Mouse (Mus musculus) myocyte (in vitro differentiated cells): ENCODE data around the gene Iqsec1. TPM values are rescaled to one million over a fixed set of nuclear protein-coding genes. Genes with fewer than 3 reads are reported as not detected.

Experiments
- H3K27me3 ChIP-seq: one replicate; pipeline ENCODE4 v1.6.1; 2011; ENCODE audit not compliant: control insufficient read depth, insufficient read depth, insufficient read length
- H3K36me3 ChIP-seq: one replicate; pipeline ENCODE4 v1.6.1; 2011; ENCODE audit not compliant: control insufficient read depth, insufficient read depth
- H3K4me2 ChIP-seq: one replicate; pipeline ENCODE4 v1.6.1; 2011; ENCODE audit warnings: low read depth, control low read depth
- H3K4me3 ChIP-seq: one replicate; pipeline ENCODE4 v1.5.1; 2011; ENCODE audit warnings: mild to moderate bottlenecking, control low read depth, moderate library complexity
- H3K79me2 ChIP-seq: one replicate; pipeline ENCODE4 v1.6.1; 2011; ENCODE audit not compliant: control insufficient read depth, insufficient read depth
- H3ac ChIP-seq: one replicate; pipeline ENCODE4 v1.6.1; 2011; ENCODE audit not compliant: control insufficient read depth, insufficient read length
- CEBPB ChIP-seq: IDR thresholded peaks from 2 replicates; pipeline ENCODE4 v1.6.1; 2011; ENCODE audit warnings: mild to moderate bottlenecking, moderate library complexity; ENCODE audit not compliant: poor library complexity, insufficient read depth, severe bottlenecking
- E2F4 ChIP-seq: IDR thresholded peaks from one replicate; pipeline ENCODE4 v1.6.1; 2011; ENCODE audit warnings: mild to moderate bottlenecking, control low read depth, moderate library complexity; ENCODE audit not compliant: insufficient read depth
- MAX ChIP-seq: IDR thresholded peaks from one replicate; pipeline ENCODE4 v1.6.1; 2011; ENCODE audit warnings: low read depth, mild to moderate bottlenecking, control low read depth
- MYOD1 ChIP-seq, 3 experiments: IDR thresholded peaks; one replicate each; pipeline ENCODE4 v1.6.1; 2011; ENCODE audit warnings: control low read depth in 2 of 3, low read depth in 2 of 3, mild to moderate bottlenecking in 2 of 3, moderate library complexity in 1 of 3; ENCODE audit not compliant: insufficient read length in 2 of 3, control insufficient read depth in 1 of 3
- MYOG ChIP-seq, 3 experiments: IDR thresholded peaks; one replicate each; pipeline ENCODE4 v1.6.1; 2011; ENCODE audit warnings: control low read depth in 2 of 3, low read depth in 2 of 3, mild to moderate bottlenecking in 2 of 3; ENCODE audit not compliant: insufficient read length in 2 of 3, control insufficient read depth in 1 of 3, insufficient read depth in 1 of 3
- POLR2A ChIP-seq: IDR thresholded peaks from one replicate; pipeline ENCODE4 v1.6.1; 2011; ENCODE audit warnings: low read depth, mild to moderate bottlenecking, control low read depth, moderate library complexity; ENCODE audit not compliant: insufficient read length
- POLR2AphosphoS2 ChIP-seq: IDR thresholded peaks from one replicate; pipeline ENCODE4 v1.6.1; 2011; ENCODE audit warnings: low read depth, control low read depth; ENCODE audit not compliant: insufficient read length
- REST ChIP-seq: IDR thresholded peaks from one replicate; pipeline ENCODE4 v1.6.1; 2011; ENCODE audit warnings: mild to moderate bottlenecking, control low read depth, moderate library complexity; ENCODE audit not compliant: insufficient read depth, insufficient read length
- SRF ChIP-seq: IDR thresholded peaks from one replicate; pipeline ENCODE4 v1.6.1; 2011; ENCODE audit warnings: low read depth; ENCODE audit not compliant: control insufficient read depth, insufficient read length
- TCF12 ChIP-seq: IDR thresholded peaks from one replicate; pipeline ENCODE4 v1.6.1; 2011; ENCODE audit warnings: mild to moderate bottlenecking, control low read depth; ENCODE audit not compliant: poor library complexity, insufficient read depth, severe bottlenecking
- TCF3 ChIP-seq: IDR thresholded peaks from one replicate; pipeline ENCODE4 v1.6.1; 2011; ENCODE audit warnings: low read depth, control low read depth; ENCODE audit not compliant: insufficient read length
- USF1 ChIP-seq: IDR thresholded peaks from one replicate; pipeline ENCODE4 v1.6.1; 2011; ENCODE audit warnings: low read depth, mild to moderate bottlenecking, control low read depth, moderate library complexity
- polyA plus RNA-seq: library from polyadenylated mRNA; unstranded; fragments of >200 nt; fragmentation: generic; extraction: Trizol; gene quantifications from one replicate; pipeline ENCODE4 v1.2.1, GENCODE M21; 2012; ENCODE audit warnings: missing spikeins

Gene Iqsec1
- polyA plus RNA-seq, 1 experiment = 43.4 TPM

DNA sequence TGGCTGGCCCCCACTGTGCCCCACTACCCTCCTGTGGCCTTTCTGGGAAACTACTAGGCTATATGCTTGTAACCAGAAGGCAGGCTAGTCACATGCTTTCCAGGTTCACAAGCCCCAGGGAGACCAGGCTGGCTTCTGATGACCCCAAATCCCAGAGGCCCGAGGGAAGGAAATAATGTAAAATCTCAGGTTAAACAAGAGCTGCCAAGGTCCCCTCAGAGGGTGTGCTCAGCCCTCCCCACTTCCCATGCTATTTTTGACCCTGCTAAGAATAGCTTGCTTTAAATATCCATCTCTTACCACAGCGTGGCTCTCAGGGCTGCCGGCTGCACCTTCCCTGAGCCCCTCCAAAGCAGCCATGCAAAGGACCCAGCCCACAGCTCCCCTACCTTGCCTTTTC lies 299.7 kb downstream of the Iqsec1 start:
- H3K36me3 ChIP-seq = peaks cover 70% of the 10 kb centered on the region
- H3K4me3 ChIP-seq = no peak overlapping the region
- peak overlapping the region; percentile 44 for H3K4me2 ChIP-seq
- H3K27me3 ChIP-seq = no peaks in the 10 kb centered on the region
- TF ChIP-seq POLR2AphosphoS2 (no peak), USF1 (no peak), SRF (no peak)
- H3K79me2 ChIP-seq = peaks cover 34% of the 10 kb centered on the region
- no peak overlapping the region for H3ac ChIP-seq

DNA sequence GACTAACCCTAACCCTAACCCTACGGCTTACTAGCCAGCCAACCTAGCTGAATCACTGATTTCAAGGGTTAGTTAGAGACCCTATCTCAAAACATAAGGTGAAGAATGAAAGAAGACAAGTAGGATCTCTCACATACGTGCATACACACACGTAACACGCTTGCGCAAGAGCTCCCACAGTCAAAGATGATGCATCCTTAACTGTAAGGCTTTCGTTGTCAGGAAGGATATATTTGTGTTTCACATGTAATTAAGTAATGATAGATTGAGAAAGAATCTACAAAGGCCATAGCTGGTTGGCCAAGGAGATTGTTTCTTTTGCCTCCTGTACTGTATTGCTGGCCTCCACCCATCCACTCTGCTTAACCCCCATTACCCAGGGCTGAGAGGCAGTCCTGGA lies 300.5 kb downstream of the Iqsec1 start:
- no peak overlapping the region for H3ac ChIP-seq
- H3K79me2 ChIP-seq = peaks cover 36% of the 10 kb centered on the region
- no peak overlapping the region for H3K4me2 ChIP-seq
- no peak overlapping the region for H3K4me3 ChIP-seq
- no peak for TF ChIP-seq POLR2A
- no peak for TF ChIP-seq TCF12
- no peak for TF ChIP-seq REST
- TF ChIP-seq E2F4 = no peak
- H3K36me3 ChIP-seq = peaks cover 63% of the 10 kb centered on the region
- H3K27me3 ChIP-seq = no peaks in the 10 kb centered on the region

DNA sequence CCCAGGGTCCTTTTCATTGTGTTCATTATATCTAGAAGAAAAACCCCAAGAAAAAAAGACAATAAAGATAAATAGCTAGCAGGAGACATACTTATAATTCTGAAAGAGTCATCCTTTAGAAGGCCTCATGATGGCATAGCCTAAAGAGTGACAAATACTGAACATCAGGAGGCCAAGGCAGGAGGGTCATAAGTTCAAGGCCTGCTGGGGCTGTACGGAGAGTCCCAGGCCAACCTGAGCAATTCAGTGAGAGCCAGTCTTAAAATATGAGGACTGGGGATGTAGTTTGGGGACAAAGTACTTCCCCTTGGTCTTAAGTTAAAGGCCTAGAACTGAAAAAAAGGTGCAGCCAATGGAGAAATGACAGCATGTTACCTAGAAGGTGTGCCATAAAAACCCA lies 301.7 kb downstream of the Iqsec1 start:
- no peaks in the 10 kb centered on the region for H3K27me3 ChIP-seq
- no peak overlapping the region for H3K4me3 ChIP-seq
- H3ac ChIP-seq = no peak overlapping the region
- H3K4me2 ChIP-seq = no peak overlapping the region
- peaks cover 45% of the 10 kb centered on the region for H3K79me2 ChIP-seq
- peaks cover 53% of the 10 kb centered on the region for H3K36me3 ChIP-seq
- TF ChIP-seq POLR2A (no peak), SRF (no peak), MAX (no peak), E2F4 (no peak), TCF3 (no peak)

DNA sequence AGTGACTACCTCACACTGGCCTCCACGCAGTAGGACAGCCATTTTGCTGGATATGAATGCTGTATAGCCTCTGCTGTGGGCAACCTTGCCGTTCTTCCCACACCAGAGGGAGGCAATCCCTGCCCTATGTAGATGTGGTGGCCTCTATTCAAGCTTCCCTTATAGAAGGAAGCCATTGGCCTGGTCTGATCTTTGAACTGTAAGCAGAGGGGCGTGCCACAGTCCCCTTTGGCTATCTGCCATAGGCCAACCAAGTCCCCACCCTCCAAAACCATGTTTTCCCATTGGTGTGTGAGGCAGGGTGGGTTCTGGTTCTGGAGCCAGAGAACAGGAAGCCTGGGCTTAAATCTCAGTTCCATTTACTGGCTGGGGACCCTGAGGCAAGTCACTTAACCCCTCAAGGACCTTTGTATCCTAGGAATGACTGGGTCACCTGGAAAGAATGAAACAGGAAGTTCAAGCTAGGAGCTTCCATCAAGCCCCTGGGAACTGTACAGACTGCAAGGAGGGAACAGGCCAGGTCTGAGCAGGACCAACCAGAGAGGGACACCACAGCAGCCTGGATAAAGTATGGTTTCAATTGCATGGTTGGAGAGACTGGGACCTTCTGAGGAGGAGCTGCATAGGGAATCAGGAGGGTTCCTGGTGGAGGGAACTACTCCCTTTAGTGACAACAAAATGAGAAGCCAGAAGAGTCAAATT lies 304.5 kb downstream of the Iqsec1 start:
- H3K79me2 ChIP-seq = peaks cover 45% of the 10 kb centered on the region
- H3ac ChIP-seq = no peak overlapping the region
- no peaks in the 10 kb centered on the region for H3K27me3 ChIP-seq
- peaks cover 32% of the 10 kb centered on the region for H3K36me3 ChIP-seq
- H3K4me2 ChIP-seq = no peak overlapping the region
- no peak overlapping the region for H3K4me3 ChIP-seq
- no peak for TF ChIP-seq MYOG (IDR thresholded peaks at IDR 0.05; ENCODE audit: control insufficient read depth in 1 of 3, insufficient read depth in 1 of 3, insufficient read length in 2 of 3, low read depth in 2 of 3)
- no peak for TF ChIP-seq SRF
- no peak for TF ChIP-seq CEBPB

DNA sequence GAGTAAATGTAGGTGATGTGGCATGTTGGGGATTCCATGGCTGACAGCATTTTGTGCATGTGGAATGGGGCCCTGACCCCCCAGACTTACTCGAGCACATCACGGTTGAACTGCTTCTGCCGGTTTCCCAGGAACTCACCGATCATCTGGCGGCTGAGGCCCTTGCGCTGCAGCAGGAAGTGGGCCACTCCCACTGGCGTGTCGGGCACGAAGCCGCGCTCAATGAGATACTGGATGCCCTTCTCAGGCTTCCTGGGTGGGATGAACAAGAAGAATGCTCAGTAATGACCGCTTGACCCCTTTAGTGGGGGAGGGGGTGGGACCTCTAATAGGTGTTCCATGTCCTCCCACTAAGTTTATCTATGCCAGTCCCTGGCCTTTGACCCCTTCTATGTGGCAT lies 308.1 kb downstream of the Iqsec1 start:
- TF ChIP-seq E2F4 (no peak), MYOD1 (IDR thresholded peaks at IDR 0.05; ENCODE audit: control insufficient read depth in 1 of 3, insufficient read length in 2 of 3, low read depth in 2 of 3) (no peak), POLR2A (no peak), TCF3 (no peak), CEBPB (no peak), SRF (no peak), MAX (no peak), USF1 (no peak), POLR2AphosphoS2 (no peak), TCF12 (no peak), MYOG (IDR thresholded peaks at IDR 0.05; ENCODE audit: control insufficient read depth in 1 of 3, insufficient read depth in 1 of 3, insufficient read length in 2 of 3, low read depth in 2 of 3) (no peak), REST (no peak)
- no peak overlapping the region for H3K4me3 ChIP-seq
- H3K79me2 ChIP-seq = peaks cover 17% of the 10 kb centered on the region
- H3K36me3 ChIP-seq = peaks cover 32% of the 10 kb centered on the region
- H3K27me3 ChIP-seq = no peaks in the 10 kb centered on the region
- no peak overlapping the region for H3K4me2 ChIP-seq
- H3ac ChIP-seq = no peak overlapping the region

DNA sequence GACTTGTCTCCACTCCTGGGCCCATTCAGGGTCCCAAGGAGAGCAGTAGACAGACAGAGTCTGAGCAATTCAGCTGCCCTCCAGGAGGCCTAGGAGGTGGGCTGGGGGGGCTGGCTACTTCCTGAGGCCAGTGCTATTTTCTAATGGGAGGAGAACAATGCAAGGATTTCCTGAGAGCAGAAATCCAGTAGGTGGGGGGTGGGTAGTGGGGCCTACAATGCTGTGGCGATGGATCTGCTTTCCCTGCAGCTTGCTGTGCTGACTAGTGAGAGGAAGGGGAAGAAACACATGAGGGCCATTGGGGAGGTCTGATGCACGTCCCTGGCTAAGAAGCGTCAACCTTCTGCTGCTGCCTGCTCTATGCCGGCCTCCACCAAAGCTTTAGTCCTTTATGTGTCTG lies 309.7 kb downstream of the Iqsec1 start:
- Histone ChIP-seq H3K79me2 (peaks cover 10% of the 10 kb centered on the region), H3K4me3 (no peak overlapping the region), H3K36me3 (peaks cover 19% of the 10 kb centered on the region), H3K27me3 (no peaks in the 10 kb centered on the region), H3K4me2 (no peak overlapping the region), H3ac (no peak overlapping the region)
- TF ChIP-seq MYOG (IDR thresholded peaks at IDR 0.05; ENCODE audit: control insufficient read depth in 1 of 3, insufficient read depth in 1 of 3, insufficient read length in 2 of 3, low read depth in 2 of 3) = no peak
- TF ChIP-seq POLR2A = no peak
- TF ChIP-seq USF1 = no peak
- TF ChIP-seq E2F4 = no peak
- TF ChIP-seq TCF12 = no peak
- TF ChIP-seq REST = no peak
- no peak for TF ChIP-seq MYOD1 (IDR thresholded peaks at IDR 0.05; ENCODE audit: control insufficient read depth in 1 of 3, insufficient read length in 2 of 3, low read depth in 2 of 3)
- TF ChIP-seq POLR2AphosphoS2 = no peak
- no peak for TF ChIP-seq TCF3
- TF ChIP-seq SRF = no peak
